Mouse (Mus musculus) embryo, embryonic 11 days (tissue): ENCODE measurements at regions not wholly inside any gene's neighbourhood (a gene's known extent, or its start where the extent isn't known, plus 50 kb on each side); places are given as distances from the start of the nearest gene placed in this dataset.

ENCODE experiments used
- DNase-seq: peaks from one replicate; pipeline ENCODE4 v3.0.0-alpha.2; 2015

DNA sequence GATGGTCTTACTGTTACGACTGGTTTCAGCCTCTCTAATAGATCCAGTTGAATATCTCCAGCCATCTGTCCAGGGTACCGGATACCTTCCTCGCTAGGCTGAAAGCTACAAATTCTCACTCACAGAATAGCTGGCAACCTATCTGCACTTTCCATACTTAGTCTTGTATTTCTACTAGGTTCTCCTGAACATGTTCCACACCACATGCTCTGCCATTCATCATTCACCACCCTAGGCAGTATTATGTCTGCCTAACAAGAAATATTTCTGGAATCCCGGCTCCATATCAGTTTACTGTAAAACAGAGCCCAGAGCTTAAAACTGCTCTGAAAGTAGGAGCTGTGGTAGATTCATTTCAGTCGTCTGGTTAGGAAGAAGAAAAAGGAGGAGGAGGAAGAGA is 1224.5 kb upstream of the Lrrc6 start:
- peak; percentile 21 for DNase-seq

DNA sequence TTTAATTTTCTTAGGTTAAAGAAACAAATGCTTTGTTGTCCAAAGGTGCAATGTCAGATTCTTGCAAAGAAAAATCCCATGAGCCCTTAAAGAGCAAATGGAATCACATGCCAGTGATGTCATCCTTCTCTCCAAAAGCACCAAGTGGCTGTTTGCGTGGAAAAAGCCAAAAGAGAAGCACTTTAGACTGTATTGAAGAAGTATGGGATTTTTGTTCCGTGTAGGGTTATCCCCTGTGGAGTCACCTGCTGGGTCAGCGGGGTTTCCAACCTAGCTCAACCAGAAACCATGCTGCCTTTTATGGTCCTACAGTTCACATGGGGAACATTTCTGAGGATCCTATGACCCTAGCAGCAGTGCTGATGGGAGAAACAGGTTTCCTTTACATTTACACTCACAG is 1213.5 kb upstream of the Lrrc6 start:
- DNase-seq: no peak

DNA sequence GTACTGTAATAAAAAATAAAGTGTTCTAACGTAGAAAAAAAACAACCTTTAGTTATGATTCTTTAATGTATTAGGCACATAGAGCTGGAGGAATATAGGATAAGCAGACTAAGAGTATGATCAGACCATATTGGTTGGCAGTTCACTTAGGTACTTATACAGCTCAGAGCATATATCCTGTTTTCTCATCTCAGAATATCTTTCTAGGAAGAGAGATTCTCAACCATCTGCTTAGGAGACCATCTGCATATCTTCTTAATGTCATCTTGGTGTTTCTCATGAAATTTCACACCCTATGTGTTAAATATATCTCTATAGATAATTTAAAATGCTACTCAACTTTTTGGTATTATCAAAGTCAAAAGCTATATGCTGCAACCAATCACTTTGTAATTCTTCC is 1185.4 kb upstream of the Lrrc6 start:
- DNase-seq: no peak

DNA sequence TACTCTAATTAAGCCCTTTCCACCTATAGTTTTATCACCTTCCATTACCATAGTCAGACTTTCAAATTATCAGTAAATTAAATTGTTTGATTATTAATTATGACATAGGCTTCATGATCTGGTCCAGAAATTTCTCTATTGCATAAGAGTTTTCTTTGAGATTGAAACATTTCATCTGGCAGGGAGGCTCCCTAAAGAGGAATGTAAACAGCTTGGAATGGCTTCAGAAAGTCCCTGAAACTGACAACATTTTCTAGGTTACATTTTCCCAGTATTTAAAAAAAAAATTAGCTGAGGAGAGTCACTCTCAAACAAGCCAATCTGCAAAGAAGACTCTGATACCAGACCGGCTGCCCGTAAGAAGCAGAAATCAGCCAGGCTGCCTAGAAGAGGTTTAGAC is 1172.6 kb upstream of the Lrrc6 start:
- no peak for DNase-seq

DNA sequence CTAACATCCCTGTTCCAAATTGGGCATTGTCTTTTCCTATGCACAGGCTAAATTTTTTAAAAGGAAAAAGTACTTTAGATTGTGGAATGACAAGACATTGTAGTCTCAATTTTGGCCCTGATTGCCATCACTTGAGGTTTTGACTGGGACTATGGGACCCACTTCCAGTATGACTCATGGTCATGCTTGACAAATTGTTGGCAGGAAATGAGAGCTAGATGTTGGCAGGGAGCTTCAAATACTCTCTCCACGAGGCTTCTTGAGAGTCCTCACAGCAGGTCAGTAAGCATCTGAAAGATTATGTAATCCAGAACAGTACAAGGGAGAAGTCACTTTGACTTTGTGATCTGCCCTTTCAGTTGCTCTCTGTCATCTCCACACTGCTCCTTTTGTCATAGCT is 1135.4 kb upstream of the Lrrc6 start:
- DNase-seq: no peak

DNA sequence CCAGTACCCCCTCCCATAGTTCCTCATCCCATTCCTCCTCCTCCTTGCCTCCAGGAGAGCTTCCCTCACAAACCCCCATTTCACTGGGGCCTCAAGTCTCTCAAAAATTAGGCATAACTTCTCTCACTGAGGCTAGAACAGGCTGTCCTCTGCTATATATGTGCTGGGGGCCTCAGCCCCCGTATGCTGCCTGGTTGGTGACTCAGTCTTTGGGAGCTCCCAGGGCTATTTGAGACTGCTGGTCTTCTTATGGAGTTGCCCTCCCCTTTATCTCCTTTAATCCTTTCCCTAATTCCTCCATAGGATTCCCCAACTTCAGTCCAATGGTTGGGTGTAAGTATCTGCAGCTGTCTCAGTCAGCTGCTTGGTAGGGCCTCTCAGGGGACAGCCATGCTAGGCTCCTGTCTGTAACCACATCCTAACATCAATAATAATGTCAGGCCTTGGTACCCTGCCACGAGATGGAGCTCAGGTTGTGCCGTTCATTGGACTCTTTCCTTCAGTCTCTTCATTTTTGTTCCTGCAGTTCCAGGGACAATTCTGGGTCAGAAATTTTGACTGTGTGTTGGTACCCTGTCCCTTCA is 1126.1 kb upstream of the Lrrc6 start:
- no peak for DNase-seq

DNA sequence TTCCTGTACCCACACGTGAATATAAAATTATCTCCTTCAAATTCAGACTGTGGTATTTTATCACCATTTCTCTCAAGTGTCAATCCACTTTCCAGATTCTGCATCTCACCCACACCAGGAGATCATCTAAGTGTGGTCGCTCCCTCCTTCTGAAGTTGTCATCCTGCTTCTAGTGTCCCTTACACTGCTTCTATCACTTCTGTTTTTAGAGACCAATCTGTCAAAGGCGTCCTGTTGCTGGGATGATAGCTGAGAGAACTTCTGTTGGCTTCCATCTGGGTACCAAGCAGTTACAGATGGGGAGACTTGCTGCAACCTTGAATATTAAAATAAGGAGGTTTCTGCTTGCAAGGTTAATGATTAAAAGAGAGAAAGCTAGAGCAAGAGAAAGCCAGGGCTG is 1111.2 kb upstream of the Lrrc6 start:
- no peak for DNase-seq

DNA sequence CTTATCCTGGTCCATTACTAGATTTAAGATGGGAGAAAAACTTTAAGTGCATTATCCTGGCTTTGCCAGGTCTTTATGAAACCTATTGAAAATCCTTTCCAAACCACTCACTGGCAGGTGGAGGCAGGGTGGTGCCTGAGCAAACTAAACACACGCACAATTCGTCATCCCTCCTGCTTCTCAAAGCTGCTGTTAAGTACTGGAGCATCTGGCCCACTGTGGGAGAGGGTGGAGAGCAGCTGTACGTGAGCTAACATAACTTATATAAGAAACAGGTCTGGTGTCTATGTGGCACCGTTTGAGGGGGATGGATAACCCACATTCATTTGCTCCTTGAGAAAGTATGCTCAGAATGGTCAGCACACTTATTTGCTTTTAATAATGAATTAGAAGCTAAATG is 1097.7 kb upstream of the Lrrc6 start:
- peak; percentile 5 for DNase-seq

DNA sequence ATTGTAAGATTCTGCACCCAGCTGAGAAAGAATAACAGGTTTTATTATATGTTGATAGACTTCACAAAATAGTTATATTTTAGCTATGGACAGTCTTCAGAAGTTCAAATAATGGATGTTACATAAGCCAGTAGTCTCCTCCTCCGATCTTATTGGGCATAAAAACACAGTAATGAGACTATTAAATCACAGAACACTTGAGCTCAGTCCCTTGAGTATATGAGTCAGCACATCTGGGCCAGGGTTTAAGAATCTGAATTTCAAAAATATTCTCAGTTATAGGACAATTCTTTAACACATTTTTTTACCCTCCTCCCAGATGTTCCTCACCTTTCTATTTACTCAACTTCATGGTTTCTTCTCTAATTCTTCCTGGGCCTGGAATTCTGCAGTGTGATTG is 1075.9 kb upstream of the Lrrc6 start:
- DNase-seq: no peak

DNA sequence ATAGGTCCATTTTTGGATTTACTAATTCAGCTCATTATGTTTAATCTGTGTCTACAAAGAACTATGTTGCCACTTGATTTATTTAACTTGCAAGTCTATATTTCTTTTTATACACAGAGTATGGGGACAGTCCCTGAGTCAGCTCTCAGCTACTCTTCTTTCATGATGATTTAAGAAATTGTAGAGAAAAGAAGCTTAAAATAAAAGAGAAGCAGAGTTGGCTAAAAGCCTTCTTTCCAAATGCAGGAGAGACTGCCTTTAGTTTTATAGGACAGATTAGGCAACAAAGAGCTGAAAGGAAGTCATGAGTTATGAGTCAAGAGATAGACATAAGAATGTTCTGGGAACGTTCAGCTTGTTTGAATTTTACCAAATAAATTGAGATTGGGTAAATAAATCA is 1070.9 kb upstream of the Lrrc6 start:
- DNase-seq: no peak

DNA sequence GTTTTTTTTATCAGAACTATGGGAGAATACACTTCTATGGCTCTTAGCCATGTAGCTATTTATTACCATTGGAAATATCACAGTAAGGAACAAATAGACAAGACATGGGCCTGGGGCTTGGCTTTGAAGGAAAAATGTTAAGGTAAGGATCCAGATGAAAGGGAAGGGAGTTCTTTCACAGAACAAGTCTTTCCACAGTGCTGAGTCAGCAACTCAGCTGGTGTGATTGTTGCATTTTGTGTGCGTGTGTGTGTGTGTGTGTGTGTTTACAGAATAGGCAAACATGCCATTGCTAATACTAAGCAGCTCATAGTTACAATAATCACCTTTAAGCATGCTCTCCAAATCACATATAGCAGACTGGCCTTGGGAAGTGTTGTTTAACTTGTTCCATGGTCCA is 1056.6 kb upstream of the Lrrc6 start:
- DNase-seq: no peak

DNA sequence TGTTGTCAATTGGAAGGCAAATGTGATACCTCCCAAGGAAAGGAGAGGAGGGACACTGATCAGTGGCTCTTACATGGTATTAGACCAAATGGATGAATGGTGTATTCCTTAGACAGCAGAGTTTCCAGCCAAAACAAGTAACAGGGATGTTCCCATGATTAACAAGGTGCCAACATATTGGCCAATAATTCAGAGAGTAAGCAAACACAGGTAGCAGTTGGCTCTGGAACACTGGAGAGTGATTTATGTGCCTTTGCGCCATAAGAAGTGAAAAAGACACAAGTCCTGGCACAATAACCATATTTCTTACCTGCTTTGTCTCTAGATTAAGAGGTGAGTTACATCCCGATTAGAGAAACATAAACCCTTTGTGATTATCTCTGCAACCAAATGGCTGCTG is 1051.2 kb upstream of the Lrrc6 start:
- no peak for DNase-seq

DNA sequence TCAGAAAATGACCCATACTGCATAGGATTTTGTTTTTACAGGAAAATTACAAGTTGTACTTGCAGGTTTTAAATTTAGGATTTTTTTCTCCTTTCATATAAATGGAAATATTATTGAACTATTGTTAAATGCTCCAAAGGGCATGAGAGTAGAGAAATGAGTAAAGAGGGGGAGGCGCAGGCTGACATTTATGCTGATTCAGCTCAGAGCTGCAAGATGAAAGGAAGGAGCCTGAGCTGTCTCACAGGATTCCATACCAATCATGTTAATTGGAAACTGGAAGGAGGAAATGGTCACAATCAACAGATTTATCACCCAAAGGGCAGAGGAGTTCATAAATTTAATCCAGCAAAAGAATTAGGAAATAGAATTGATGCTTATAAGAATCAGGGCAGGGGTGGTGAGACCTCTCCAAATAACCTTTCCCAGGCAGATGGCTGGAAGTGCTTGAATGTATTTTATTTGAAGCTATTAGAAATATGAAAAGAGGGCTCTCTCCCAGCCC is 1046.2 kb upstream of the Lrrc6 start:
- peak; percentile 35 for DNase-seq

DNA sequence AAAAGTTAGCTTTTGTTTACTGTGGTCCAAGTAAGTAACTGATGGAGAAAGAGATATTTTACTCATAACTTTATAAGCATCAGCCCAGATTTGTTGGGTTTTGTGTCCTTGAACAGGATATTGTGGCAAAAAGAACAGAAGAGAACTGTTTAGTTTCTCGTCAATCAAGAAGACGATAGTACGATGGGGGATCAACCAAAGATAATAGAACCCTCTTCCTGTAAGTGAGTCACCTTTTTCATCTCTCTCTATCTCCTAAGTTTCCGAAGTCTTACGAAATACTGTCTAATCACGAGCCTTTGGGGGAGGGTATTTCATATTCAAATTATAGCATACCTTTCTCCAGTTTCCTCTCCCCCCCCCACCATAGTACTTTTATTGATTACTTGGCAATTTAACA is 1045.0 kb upstream of the Lrrc6 start:
- DNase-seq: no peak

DNA sequence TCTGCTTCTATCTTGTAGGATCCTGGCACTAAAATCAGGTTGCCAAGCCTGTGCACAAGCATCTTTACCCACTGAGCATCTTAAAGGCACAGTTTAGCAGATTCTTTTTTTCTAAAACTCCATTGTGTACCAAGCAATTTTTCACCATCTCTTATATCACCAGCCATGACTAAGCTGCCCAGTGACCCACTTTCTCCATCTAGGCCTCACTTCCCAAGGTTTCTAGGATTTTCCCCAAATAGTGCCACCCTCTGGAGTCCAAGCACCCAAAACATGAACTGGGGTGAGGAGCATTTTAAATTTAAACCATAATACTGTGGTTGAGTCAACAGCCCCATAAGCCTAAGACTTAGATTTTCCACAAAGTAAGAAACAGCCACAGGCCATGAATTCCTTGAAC is 1013.0 kb upstream of the Lrrc6 start:
- no peak for DNase-seq

DNA sequence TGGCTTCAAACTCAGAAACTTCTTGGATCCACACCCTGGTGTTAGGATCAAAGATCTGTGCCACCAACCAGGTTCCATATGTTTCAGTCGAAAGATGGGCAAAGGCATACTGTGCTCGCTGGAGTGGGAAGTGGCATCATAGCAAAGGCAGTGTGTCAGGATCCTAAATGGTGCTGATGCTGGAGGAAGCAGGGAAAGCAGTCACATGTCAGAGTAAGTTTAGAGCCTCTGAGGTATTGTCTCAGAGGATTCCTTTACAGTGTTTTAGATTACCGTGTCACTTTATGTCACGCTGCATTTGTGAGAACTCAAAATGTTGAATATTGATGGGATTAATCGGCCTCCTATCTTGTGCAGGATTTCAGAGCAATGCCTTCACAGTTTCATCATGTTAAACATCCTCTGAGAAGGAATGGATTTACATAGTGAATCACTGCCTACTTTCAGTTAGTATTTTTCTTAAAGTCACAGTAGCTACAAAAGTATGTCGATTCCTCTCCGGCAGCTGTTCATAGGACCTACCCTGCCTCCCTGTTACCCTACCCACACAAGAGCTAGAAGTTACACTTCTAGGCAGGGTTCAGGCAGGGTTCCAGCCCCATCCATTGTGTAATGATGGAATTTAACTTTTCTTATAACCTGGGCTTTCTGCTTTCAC is 994.4 kb upstream of the Lrrc6 start:
- no peak for DNase-seq

DNA sequence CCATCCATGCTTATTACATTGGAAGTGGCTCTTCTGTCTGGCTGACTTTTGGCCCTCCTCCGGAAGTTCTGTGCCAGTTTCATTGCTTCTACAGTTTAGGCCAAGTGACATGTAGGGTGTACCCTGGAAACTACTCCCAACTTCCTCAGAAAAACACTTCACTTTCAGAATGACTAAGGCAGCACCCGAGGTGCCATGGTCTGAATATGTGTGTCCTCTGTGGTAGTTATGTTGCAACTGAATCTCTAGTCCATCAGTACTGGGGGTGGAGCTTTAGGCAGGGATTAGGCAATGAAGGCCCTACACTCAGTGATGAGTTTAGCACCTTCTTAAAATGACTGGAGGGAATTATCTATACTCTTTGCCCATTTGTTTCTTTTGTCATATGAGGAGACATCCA is 981.0 kb upstream of the Lrrc6 start:
- no peak for DNase-seq

DNA sequence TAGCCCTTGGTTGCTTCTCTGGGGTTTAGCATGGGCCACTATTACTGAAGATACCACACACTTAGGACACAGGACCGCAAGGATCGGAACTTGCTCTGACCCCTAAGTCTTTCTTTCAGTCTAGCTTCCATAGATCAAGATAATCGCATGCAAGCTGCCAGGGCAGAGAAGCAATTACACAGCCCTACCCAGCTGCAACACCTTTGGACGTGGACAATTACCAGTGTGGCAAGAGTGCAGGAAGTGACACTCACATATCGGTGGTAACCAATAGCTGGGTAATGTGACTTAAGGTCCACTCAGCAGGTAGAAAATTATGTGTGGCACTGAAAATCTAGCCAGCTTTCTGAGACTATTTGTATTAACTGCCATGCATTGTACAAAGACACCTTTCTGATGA is 973.6 kb upstream of the Lrrc6 start:
- no peak for DNase-seq

DNA sequence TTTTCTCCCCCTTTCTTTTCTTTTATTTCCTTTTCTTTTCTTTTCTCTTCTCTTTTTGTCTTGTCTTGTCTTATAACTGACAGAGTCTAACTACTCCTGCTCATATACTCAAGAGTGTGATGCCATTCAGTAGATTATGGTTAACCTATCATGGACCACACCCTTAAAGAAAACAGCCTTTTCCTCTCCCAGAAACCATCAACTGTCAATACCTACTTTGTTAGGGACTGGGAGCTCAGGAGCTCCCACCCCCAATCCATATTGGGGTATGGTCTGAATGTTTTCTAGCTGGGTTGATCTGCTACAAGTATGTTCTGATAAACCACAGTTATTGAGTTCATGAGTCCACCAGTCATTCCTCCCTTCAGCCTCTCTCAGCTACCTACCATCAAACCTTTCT is 972.3 kb upstream of the Lrrc6 start:
- DNase-seq: no peak

DNA sequence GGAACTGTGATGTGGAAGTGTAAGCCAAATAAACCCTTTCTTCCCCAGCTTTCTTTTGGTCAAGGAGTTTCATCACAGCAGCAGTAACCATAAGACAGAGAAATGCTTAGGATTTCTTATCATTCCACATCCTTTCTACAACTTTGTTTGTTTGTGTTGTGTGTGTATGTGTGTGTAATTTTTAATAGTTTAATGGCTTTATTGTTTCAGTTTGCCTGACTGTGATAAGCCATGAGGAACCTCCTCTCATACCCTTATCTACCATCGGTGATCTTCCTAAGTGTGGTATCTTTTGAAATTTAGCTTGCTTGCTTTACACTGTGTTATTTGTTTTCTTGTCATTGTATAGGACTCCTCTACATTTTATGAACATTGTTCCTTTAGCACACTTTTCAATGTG is 970.6 kb upstream of the Lrrc6 start:
- no peak for DNase-seq

DNA sequence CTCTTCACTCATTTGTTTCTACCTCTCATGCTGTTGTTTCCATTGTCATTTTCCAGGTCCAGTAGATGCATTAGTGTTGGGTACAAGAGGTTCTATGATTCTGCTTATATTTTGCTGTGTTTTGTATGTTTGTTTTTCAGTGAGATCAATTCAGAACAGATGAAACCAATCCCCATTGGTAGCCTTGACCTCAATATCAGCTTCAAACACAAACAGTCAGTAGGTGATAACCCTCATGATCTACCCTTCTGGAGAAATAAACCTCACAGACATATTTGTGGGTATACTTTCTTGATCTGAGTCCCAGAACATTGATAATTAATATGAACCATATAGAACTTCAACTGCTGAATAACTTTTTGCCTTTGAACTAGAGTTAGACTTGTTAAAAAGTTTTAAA is 969.3 kb upstream of the Lrrc6 start:
- DNase-seq: no peak

DNA sequence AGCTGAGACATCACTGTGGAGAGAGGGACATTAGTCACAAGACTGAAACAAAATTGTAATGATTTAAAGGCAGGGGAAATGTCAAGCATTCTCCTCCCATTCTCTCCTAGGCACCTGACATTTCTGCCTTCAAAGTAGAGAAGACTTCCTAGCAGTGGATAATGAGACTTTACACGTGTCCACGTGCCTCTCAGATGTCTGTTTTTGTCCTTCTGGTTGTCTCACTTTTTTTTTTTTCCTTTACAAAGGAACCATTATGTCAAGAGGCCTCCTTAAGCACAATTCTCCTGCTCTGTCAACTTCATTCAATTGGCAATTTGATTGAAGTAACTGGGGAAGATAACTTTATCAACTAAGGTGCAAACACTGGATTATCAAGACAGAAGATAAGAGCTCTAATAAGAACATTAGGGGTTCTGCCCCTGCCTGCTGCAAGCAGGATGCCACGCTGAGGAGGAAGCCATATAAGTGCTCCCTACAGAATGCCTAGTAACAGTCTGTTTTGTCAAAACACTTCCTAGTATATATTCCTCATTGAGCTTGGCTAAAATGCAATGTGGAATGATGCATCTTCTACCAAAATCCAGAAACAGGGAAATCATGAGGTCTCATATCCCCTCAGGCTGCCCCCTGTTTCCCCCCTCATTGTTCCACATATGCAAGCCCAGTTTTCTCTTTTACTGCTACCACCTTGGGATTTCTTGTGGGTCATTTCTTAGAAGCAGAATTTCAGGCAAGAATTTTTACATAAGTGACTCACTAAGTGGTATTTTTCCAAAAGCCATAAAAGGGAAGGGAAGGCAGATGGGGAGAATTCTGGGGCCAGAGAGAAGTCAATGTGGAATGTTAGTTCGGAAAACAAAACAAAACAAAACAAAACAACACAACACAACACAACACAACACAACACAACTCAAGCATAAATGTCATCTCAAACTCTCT is 967.0 kb upstream of the Lrrc6 start:
- DNase-seq: no peak

DNA sequence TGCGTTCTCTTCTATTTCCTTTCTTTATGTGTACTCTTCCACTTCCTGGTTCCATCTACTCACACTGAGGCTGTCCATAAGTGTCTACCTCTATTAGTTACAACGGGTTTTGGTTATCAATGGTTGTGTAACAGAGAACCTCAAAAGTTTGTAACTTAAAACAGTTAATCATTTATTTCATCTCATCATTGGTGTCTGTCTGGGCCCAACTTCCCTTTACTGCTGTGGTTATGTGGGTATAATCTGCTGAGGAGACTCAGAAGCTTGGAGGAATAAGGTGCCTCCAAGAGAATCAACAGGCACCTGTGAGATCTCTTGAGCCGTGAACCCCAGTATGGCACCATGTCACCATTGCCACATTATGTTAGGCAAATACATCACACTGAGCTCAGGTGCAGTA is 962.2 kb upstream of the Lrrc6 start:
- DNase-seq: no peak

DNA sequence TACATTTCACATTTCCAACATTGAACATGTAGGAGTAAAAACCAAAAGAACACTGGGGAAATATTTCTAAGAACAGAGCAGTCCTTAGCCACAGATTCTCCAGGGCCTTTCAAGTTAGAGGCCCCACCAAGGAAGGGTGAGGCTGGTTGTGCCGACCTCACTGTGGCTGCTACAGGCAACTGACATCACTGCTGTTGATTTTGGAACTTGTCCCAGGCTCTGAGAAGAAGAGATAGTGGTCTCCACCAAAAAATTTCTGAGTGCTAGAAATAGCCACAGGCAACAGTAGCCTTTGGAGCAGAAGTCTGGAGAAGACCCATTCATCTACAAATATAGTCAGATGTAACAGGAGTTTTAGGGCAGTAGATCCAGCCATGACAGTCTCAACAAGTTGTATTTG is 959.7 kb upstream of the Lrrc6 start:
- DNase-seq: no peak
